Mouse (Mus musculus) CH12.LX (cell line): ENCODE measurements at regions not wholly inside any gene's neighbourhood (a gene's known extent, or its start where the extent isn't known, plus 50 kb on each side); places are given as distances from the start of the nearest gene placed in this dataset.

ENCODE experiments used
- CTCF ChIP-seq, 2 experiments: IDR thresholded peaks in 1 of 2; conservative IDR thresholded peaks in 1 of 2; 2 replicates each; pipeline ENCODE4 v1.5.1; 2011 to 2012; ENCODE audit warnings: low read depth in 2 of 2, low read length in 2 of 2, improper control_type of control experiment in 1 of 2, inconsistent platforms in 1 of 2, mild to moderate bottlenecking in 1 of 2, moderate library complexity in 1 of 2
- RCOR1 ChIP-seq: conservative IDR thresholded peaks from 2 replicates; pipeline ENCODE4 v1.6.1; 2012; ENCODE audit warnings: low read depth, mild to moderate bottlenecking, inconsistent platforms, low read length, improper control_type of control experiment
- TCF12 ChIP-seq: IDR thresholded peaks from 2 replicates; pipeline ENCODE4 v1.6.1; 2014; ENCODE audit warnings: low read depth, mild to moderate bottlenecking, inconsistent platforms, low read length, improper control_type of control experiment

- TF ChIP-seq CTCF (conservative IDR thresholded peaks at IDR 0.05 in 1 of 2, IDR thresholded peaks at IDR 0.05 in 1 of 2; ENCODE audit: low read depth in 2 of 2, low read length in 2 of 2) (no peak), RCOR1 (no peak), TCF12 (no peak)
Observed at GRCm38 (mm10) chr17:51370085-51370484, 190.9 kb upstream of the Tbc1d5 start.
